Mouse (Mus musculus) spleen, adult 2 months (tissue): ENCODE measurements around the gene Pcolce2. TPM values are rescaled to one million over a fixed set of nuclear protein-coding genes. Genes with fewer than 3 reads are reported as not detected.

Experiments used
- DNase-seq, 2 experiments: peaks; one replicate each; pipeline versions ENCODE4 v3.0.0 to v3.0.0-alpha.2; 2012 to 2021; ENCODE audit warnings: low spot score in 2 of 2, low read depth in 1 of 2
- H3K27ac ChIP-seq: fragments of 200-500 bp; 2 replicates; pipeline ENCODE4 v1.5.1; 2012; ENCODE audit warnings: low read length, inconsistent platforms; ENCODE audit not compliant: insufficient read depth
- H3K27me3 ChIP-seq: fragments of 200-500 bp; 2 replicates; pipeline ENCODE4 v1.6.1; 2012; ENCODE audit warnings: mild to moderate bottlenecking, moderate library complexity, low read length, inconsistent platforms; ENCODE audit not compliant: control insufficient read depth, insufficient read depth
- H3K36me3 ChIP-seq: fragments of 200-500 bp; 2 replicates; pipeline ENCODE4 v1.6.1; 2012; ENCODE audit warnings: mild to moderate bottlenecking, low read length, inconsistent platforms; ENCODE audit not compliant: control insufficient read depth, insufficient read depth
- H3K4me1 ChIP-seq: fragments of 200-500 bp; 2 replicates; pipeline ENCODE4 v1.6.1; 2011; ENCODE audit warnings: inconsistent platforms; ENCODE audit not compliant: control insufficient read depth, insufficient read depth, insufficient read length
- H3K4me3 ChIP-seq: fragments of 200-500 bp; 2 replicates; pipeline ENCODE4 v1.5.1; 2011; ENCODE audit warnings: mild to moderate bottlenecking, inconsistent platforms; ENCODE audit not compliant: insufficient read depth, insufficient read length; ENCODE audit errors: extremely low read depth
- CTCF ChIP-seq: fragments of 200-500 bp; IDR thresholded peaks from 2 replicates; pipeline ENCODE4 v1.5.1; 2011; ENCODE audit warnings: mild to moderate bottlenecking, inconsistent platforms; ENCODE audit not compliant: insufficient read depth, insufficient read length, insufficient replicate concordance; ENCODE audit errors: extremely low read depth
- POLR2A ChIP-seq: fragments of 200-500 bp; IDR thresholded peaks from 2 replicates; pipeline ENCODE4 v1.6.1; 2011; ENCODE audit warnings: low read depth, low read length, inconsistent platforms
- WGBS: fragments of 180-500 bp; shearing (Covaris S2); methylation state at CpG from one replicate; pipeline ENCODE4 v1.1.7; 2018; 5-methylcytosine and 5-hydroxymethylcytosine counted together
- polyA plus RNA-seq: library from polyadenylated mRNA; depleted of rRNA; stranded (reverse); fragments of >200 nt; gene quantifications from 2 replicates; pipeline ENCODE4 v1.2.3, GENCODE M21; 2012

The Pcolce2 gene
- polyA plus RNA-seq, 1 experiment = 0.40 TPM

GRCm38 (mm10) chr9:95692823-95693222 lies 55.4 kb downstream of the Pcolce2 start:
- no peak overlapping the region for H3K4me3 ChIP-seq
- DNase-seq = no peak
- no peaks in the 10 kb centered on the region for H3K27me3 ChIP-seq
- 84% methylated on average over 8 of the region's 8 CpGs for WGBS
- H3K4me1 ChIP-seq = no peaks in the 10 kb centered on the region
- TF ChIP-seq POLR2A = no peak
- TF ChIP-seq CTCF = no peak
- no peaks in the 10 kb centered on the region for H3K36me3 ChIP-seq
- no peak overlapping the region for H3K27ac ChIP-seq

GRCm38 (mm10) chr9:95693528-95694100 lies 56.2 kb downstream of the Pcolce2 start:
- DNase-seq = no peak
- Histone ChIP-seq H3K4me3 (no peak overlapping the region), H3K36me3 (no peaks in the 10 kb centered on the region), H3K4me1 (no peaks in the 10 kb centered on the region), H3K27me3 (no peaks in the 10 kb centered on the region), H3K27ac (no peak overlapping the region)
- 79% methylated on average over 11 of the region's 11 CpGs for WGBS
- TF ChIP-seq POLR2A (no peak), CTCF (no peak)

- 62% methylated on average over 12 of the region's 12 CpGs for WGBS
- no peaks in the 10 kb centered on the region for H3K4me1 ChIP-seq
- DNase-seq = no peak
- H3K27me3 ChIP-seq = no peaks in the 10 kb centered on the region
- no peaks in the 10 kb centered on the region for H3K36me3 ChIP-seq
- no peak overlapping the region for H3K27ac ChIP-seq
- no peak overlapping the region for H3K4me3 ChIP-seq
- TF ChIP-seq CTCF (no peak), POLR2A (no peak)
These were observed 57.1 kb downstream of the Pcolce2 start for GRCm38 (mm10) chr9:95694526-95694925.

- no peaks in the 10 kb centered on the region for H3K36me3 ChIP-seq
- TF ChIP-seq CTCF = no peak
- TF ChIP-seq POLR2A = no peak
- H3K27ac ChIP-seq = no peak overlapping the region
- H3K27me3 ChIP-seq = no peaks in the 10 kb centered on the region
- H3K4me1 ChIP-seq = no peaks in the 10 kb centered on the region
- WGBS = 84% methylated on average over 15 of the region's 15 CpGs
- no peak overlapping the region for H3K4me3 ChIP-seq
- DNase-seq = no peak
These were observed 57.6 kb downstream of the Pcolce2 start for GRCm38 (mm10) chr9:95695023-95695422.

- 89% methylated on average over 6 of the region's 6 CpGs for WGBS
- Histone ChIP-seq H3K4me1 (no peaks in the 10 kb centered on the region), H3K4me3 (no peak overlapping the region), H3K36me3 (no peaks in the 10 kb centered on the region), H3K27me3 (no peaks in the 10 kb centered on the region), H3K27ac (no peak overlapping the region)
- DNase-seq = no peak
- no peak for TF ChIP-seq POLR2A
- TF ChIP-seq CTCF = no peak
These were observed 59.2 kb downstream of the Pcolce2 start for GRCm38 (mm10) chr9:95696581-95696980.

GRCm38 (mm10) chr9:95697808-95698207 lies 60.4 kb downstream of the Pcolce2 start:
- 61% methylated on average over 2 of the region's 2 CpGs for WGBS
- DNase-seq = no peak
- H3K4me1 ChIP-seq = no peaks in the 10 kb centered on the region
- H3K27me3 ChIP-seq = no peaks in the 10 kb centered on the region
- no peak overlapping the region for H3K4me3 ChIP-seq
- no peak overlapping the region for H3K27ac ChIP-seq
- H3K36me3 ChIP-seq = no peaks in the 10 kb centered on the region
- no peak for TF ChIP-seq CTCF
- TF ChIP-seq POLR2A = no peak

GRCm38 (mm10) chr9:95699273-95699672 lies 61.9 kb downstream of the Pcolce2 start:
- Histone ChIP-seq H3K36me3 (no peaks in the 10 kb centered on the region), H3K27ac (no peak overlapping the region), H3K4me1 (no peaks in the 10 kb centered on the region), H3K27me3 (no peaks in the 10 kb centered on the region), H3K4me3 (no peak overlapping the region)
- 70% methylated on average over 4 of the region's 4 CpGs for WGBS
- TF ChIP-seq CTCF = no peak
- TF ChIP-seq POLR2A = no peak
- no peak for DNase-seq
